Mouse (Mus musculus): ENCODE data around the gene Ror1. TPM values are rescaled to one million over a fixed set of nuclear protein-coding genes. Genes with fewer than 3 reads are reported as not detected.

Ror1 gene
- total RNA-seq, 1 experiment from 2014 or later = not detected

GRCm38 (mm10) chr4:100395407-100395806, 299.8 kb downstream of the Ror1 start:
- no peak for ATAC-seq (ENCODE audit: extremely low read depth, insufficient number of reproducible peaks, low FRiP score, poor library complexity, severe bottlenecking)

GRCm38 (mm10) chr4:100398079-100398478, 302.5 kb downstream of the Ror1 start:
- ATAC-seq (ENCODE audit: extremely low read depth, insufficient number of reproducible peaks, low FRiP score, poor library complexity, severe bottlenecking) = no peak

- no peak for ATAC-seq (ENCODE audit: extremely low read depth, insufficient number of reproducible peaks, low FRiP score, poor library complexity, severe bottlenecking)
Observed at GRCm38 (mm10) chr4:100401078-100401477, 305.5 kb downstream of the Ror1 start.

- ATAC-seq (ENCODE audit: extremely low read depth, insufficient number of reproducible peaks, low FRiP score, poor library complexity, severe bottlenecking) = no peak
Observed at GRCm38 (mm10) chr4:100401581-100402470, 306.2 kb downstream of the Ror1 start.

- no peak for ATAC-seq (ENCODE audit: extremely low read depth, insufficient number of reproducible peaks, low FRiP score, poor library complexity, severe bottlenecking)
Observed at GRCm38 (mm10) chr4:100407261-100407874, 311.8 kb downstream of the Ror1 start.

- ATAC-seq (ENCODE audit: extremely low read depth, insufficient number of reproducible peaks, low FRiP score, poor library complexity, severe bottlenecking) = no peak
Observed at GRCm38 (mm10) chr4:100409521-100409920, 313.9 kb downstream of the Ror1 start.

- no peak for ATAC-seq (ENCODE audit: extremely low read depth, insufficient number of reproducible peaks, low FRiP score, poor library complexity, severe bottlenecking)
Observed at GRCm38 (mm10) chr4:100411841-100412539, 316.4 kb downstream of the Ror1 start.

GRCm38 (mm10) chr4:100422756-100423155, 327.2 kb downstream of the Ror1 start:
- no peak for ATAC-seq (ENCODE audit: extremely low read depth, insufficient number of reproducible peaks, low FRiP score, poor library complexity, severe bottlenecking)

GRCm38 (mm10) chr4:100426101-100426500, 330.5 kb downstream of the Ror1 start:
- ATAC-seq (ENCODE audit: extremely low read depth, insufficient number of reproducible peaks, low FRiP score, poor library complexity, severe bottlenecking) = no peak

GRCm38 (mm10) chr4:100429371-100429900, 333.8 kb downstream of the Ror1 start:
- no peak for ATAC-seq (ENCODE audit: extremely low read depth, insufficient number of reproducible peaks, low FRiP score, poor library complexity, severe bottlenecking)

GRCm38 (mm10) chr4:100435281-100436168, 339.9 kb downstream of the Ror1 start:
- ATAC-seq (ENCODE audit: extremely low read depth, insufficient number of reproducible peaks, low FRiP score, poor library complexity, severe bottlenecking) = no peak

GRCm38 (mm10) chr4:100436169-100436547, 340.6 kb downstream of the Ror1 start:
- no peak for ATAC-seq (ENCODE audit: extremely low read depth, insufficient number of reproducible peaks, low FRiP score, poor library complexity, severe bottlenecking)

- ATAC-seq (ENCODE audit: extremely low read depth, insufficient number of reproducible peaks, low FRiP score, poor library complexity, severe bottlenecking) = no peak
Observed at GRCm38 (mm10) chr4:100446897-100447296, 351.3 kb downstream of the Ror1 start.

GRCm38 (mm10) chr4:100462493-100463120, 367.0 kb downstream of the Ror1 start:
- no peak for ATAC-seq (ENCODE audit: extremely low read depth, insufficient number of reproducible peaks, low FRiP score, poor library complexity, severe bottlenecking)

- no peak for ATAC-seq (ENCODE audit: extremely low read depth, insufficient number of reproducible peaks, low FRiP score, poor library complexity, severe bottlenecking)
Observed at GRCm38 (mm10) chr4:100478592-100479321, 383.2 kb downstream of the Ror1 start, which contains the start of gene Ube2u. Ube2u (plus strand) TSS chr4:100478849.

GRCm38 (mm10) chr4:100488447-100488846, 392.9 kb downstream of the Ror1 start:
- no peak for ATAC-seq (ENCODE audit: extremely low read depth, insufficient number of reproducible peaks, low FRiP score, poor library complexity, severe bottlenecking)
